Mouse (Mus musculus): ENCODE measurements around the gene Gnat1. TPM values are rescaled to one million over a fixed set of nuclear protein-coding genes. Genes with fewer than 3 reads are reported as not detected.
A peak's percentile ranks its signal among the peaks of the same experiment; 100 is the strongest.

Gene Gnat1
- polyA plus RNA-seq, 1 experiment = not detected

- Histone ChIP-seq H3K4me1 (ENCODE audit: control insufficient read depth, insufficient read depth, insufficient read length) (peaks cover 4% of the 10 kb centered on the region; the same call in 1 of the 2 replicates), H3K4me3 (ENCODE audit: extremely low read depth, insufficient read depth, insufficient read length) (no peak overlapping the region), H3K27ac (ENCODE audit: insufficient read depth, low read length) (no peak overlapping the region), H3K27me3 (ENCODE audit: control insufficient read depth, insufficient read depth, low read length) (no peaks in the 10 kb centered on the region), H3K36me3 (ENCODE audit: control insufficient read depth, insufficient read depth, low read length) (no peaks in the 10 kb centered on the region)
- no peak for TF ChIP-seq CTCF (IDR thresholded peaks at IDR 0.05; ENCODE audit: extremely low read depth, insufficient read depth, insufficient read length, insufficient replicate concordance)
- TF ChIP-seq POLR2A (IDR thresholded peaks at IDR 0.05; ENCODE audit: low read depth, low read length) = no peak
- WGBS = 78% methylated on average over 10 of the region's 10 CpGs
- DNase-seq (ENCODE audit: low read depth in 1 of 2, low spot score in 2 of 2) = no peak
These were observed 39.4 kb upstream of the Gnat1 start for GRCm38 (mm10) chr9:107718781-107719540.

GRCm38 (mm10) chr9:107716951-107717350 is 37.4 kb upstream of the Gnat1 start:
- no peak overlapping the region for H3K27ac ChIP-seq (ENCODE audit: insufficient read depth, low read length)
- 96% methylated on average over 6 of the region's 6 CpGs for whole genome bisulfite sequencing
- no peak for DNase-seq (ENCODE audit: low read depth in 1 of 2, low spot score in 2 of 2)
- H3K4me1 ChIP-seq (ENCODE audit: control insufficient read depth, insufficient read depth, insufficient read length) = no peaks in the 10 kb centered on the region
- H3K4me3 ChIP-seq (ENCODE audit: extremely low read depth, insufficient read depth, insufficient read length) = no peak overlapping the region
- no peaks in the 10 kb centered on the region for H3K36me3 ChIP-seq (ENCODE audit: control insufficient read depth, insufficient read depth, low read length)
- TF ChIP-seq POLR2A (IDR thresholded peaks at IDR 0.05; ENCODE audit: low read depth, low read length) (no peak), CTCF (IDR thresholded peaks at IDR 0.05; ENCODE audit: extremely low read depth, insufficient read depth, insufficient read length, insufficient replicate concordance) (no peak)
- no peaks in the 10 kb centered on the region for H3K27me3 ChIP-seq (ENCODE audit: control insufficient read depth, insufficient read depth, low read length)

- H3K4me3 ChIP-seq (ENCODE audit: extremely low read depth, insufficient read depth, insufficient read length) = no peak overlapping the region
- no peaks in the 10 kb centered on the region for H3K36me3 ChIP-seq (ENCODE audit: control insufficient read depth, insufficient read depth, low read length)
- H3K4me1 ChIP-seq (ENCODE audit: control insufficient read depth, insufficient read depth, insufficient read length) = no peaks in the 10 kb centered on the region
- DNase-seq (ENCODE audit: low read depth in 1 of 2, low spot score in 2 of 2) = no peak
- no peak overlapping the region for H3K27ac ChIP-seq (ENCODE audit: insufficient read depth, low read length)
- TF ChIP-seq CTCF (IDR thresholded peaks at IDR 0.05; ENCODE audit: extremely low read depth, insufficient read depth, insufficient read length, insufficient replicate concordance) = no peak
- no peak for TF ChIP-seq POLR2A (IDR thresholded peaks at IDR 0.05; ENCODE audit: low read depth, low read length)
- WGBS = 84% methylated on average over 2 of the region's 2 CpGs
- H3K27me3 ChIP-seq (ENCODE audit: control insufficient read depth, insufficient read depth, low read length) = no peaks in the 10 kb centered on the region
These were observed 36.1 kb upstream of the Gnat1 start for GRCm38 (mm10) chr9:107715632-107716031.

- DNase-seq (ENCODE audit: low read depth in 1 of 2, low spot score in 2 of 2) = no peak
- Histone ChIP-seq H3K36me3 (ENCODE audit: control insufficient read depth, insufficient read depth, low read length) (no peaks in the 10 kb centered on the region), H3K4me3 (ENCODE audit: extremely low read depth, insufficient read depth, insufficient read length) (no peak overlapping the region), H3K4me1 (ENCODE audit: control insufficient read depth, insufficient read depth, insufficient read length) (peaks cover 3% of the 10 kb centered on the region), H3K27me3 (ENCODE audit: control insufficient read depth, insufficient read depth, low read length) (peaks cover 6% of the 10 kb centered on the region), H3K27ac (ENCODE audit: insufficient read depth, low read length) (no peak overlapping the region)
- no peak for TF ChIP-seq CTCF (IDR thresholded peaks at IDR 0.05; ENCODE audit: extremely low read depth, insufficient read depth, insufficient read length, insufficient replicate concordance)
- TF ChIP-seq POLR2A (IDR thresholded peaks at IDR 0.05; ENCODE audit: low read depth, low read length) = no peak
- 59% methylated on average over 12 of the region's 12 CpGs for WGBS
These were observed 34.9 kb upstream of the Gnat1 start for GRCm38 (mm10) chr9:107714221-107714952.

- Histone ChIP-seq H3K36me3 (ENCODE audit: control insufficient read depth, insufficient read depth, low read length) (no peaks in the 10 kb centered on the region), H3K27ac (ENCODE audit: insufficient read depth, low read length) (peak within 1 kb of the TSS; percentile 13; the same call in 1 of the 2 replicates), H3K27me3 (ENCODE audit: control insufficient read depth, insufficient read depth, low read length) (peaks cover 15% of the 10 kb centered on the region), H3K4me3 (ENCODE audit: extremely low read depth, insufficient read depth, insufficient read length) (peak within 1 kb of the TSS; percentile 61; the same call in 1 of the 2 replicates), H3K4me1 (ENCODE audit: control insufficient read depth, insufficient read depth, insufficient read length) (peaks cover 6% of the 10 kb centered on the region)
- DNase-seq (ENCODE audit: low read depth in 1 of 2, low spot score in 2 of 2) = peak; percentile 33 to 57
- WGBS = 2% methylated on average over 71 of the region's 86 CpGs
- TF ChIP-seq CTCF (IDR thresholded peaks at IDR 0.05; ENCODE audit: extremely low read depth, insufficient read depth, insufficient read length, insufficient replicate concordance) = no peak
- TF ChIP-seq POLR2A (IDR thresholded peaks at IDR 0.05; ENCODE audit: low read depth, low read length) = no peak
These were observed 30.4 kb upstream of the Gnat1 start, which contains the start of gene Sema3f for GRCm38 (mm10) chr9:107709697-107710483. Gene Sema3f, minus strand, starts transcription at chr9:107710475.

- H3K27ac ChIP-seq (ENCODE audit: insufficient read depth, low read length) = peak overlapping the region; percentile 13; the same call in 1 of the 2 replicates
- peak overlapping the region; percentile 61 for H3K4me3 ChIP-seq (ENCODE audit: extremely low read depth, insufficient read depth, insufficient read length)
- WGBS = under 1% methylated on average over 55 of the region's 55 CpGs
- no peaks in the 10 kb centered on the region for H3K36me3 ChIP-seq (ENCODE audit: control insufficient read depth, insufficient read depth, low read length)
- peaks cover 6% of the 10 kb centered on the region for H3K4me1 ChIP-seq (ENCODE audit: control insufficient read depth, insufficient read depth, insufficient read length)
- TF ChIP-seq CTCF (IDR thresholded peaks at IDR 0.05; ENCODE audit: extremely low read depth, insufficient read depth, insufficient read length, insufficient replicate concordance) (no peak), POLR2A (IDR thresholded peaks at IDR 0.05; ENCODE audit: low read depth, low read length) (no peak)
- H3K27me3 ChIP-seq (ENCODE audit: control insufficient read depth, insufficient read depth, low read length) = peaks cover 15% of the 10 kb centered on the region
- no peak for DNase-seq (ENCODE audit: low read depth in 1 of 2, low spot score in 2 of 2)
These were observed 29.7 kb upstream of the Gnat1 start for GRCm38 (mm10) chr9:107709096-107709696.

All from spleen, adult 2 months (tissue).